Mouse (Mus musculus): ENCODE results near the gene Gm12258. TPM values are rescaled to one million over a fixed set of nuclear protein-coding genes. Genes with fewer than 3 reads are reported as not detected.
"Not testable (repeated sequence)": the region's sequence is repeated elsewhere in the genome, so short reads cannot be mapped to it uniquely, and the experiment has no call there.

Gm12258 gene
- total RNA-seq (2021), result 1 to 10 TPM in 1 of 2 experiments, under 1 TPM in 1; 0.69 to 1.1 TPM
- long read RNA-seq, experiment 1, result 0 reads
- long read RNA-seq, experiment 2, result 0 reads

- DNase-seq, result peak; percentile 62 to 78
- intact Hi-C loops (cut with DNase I), result no loop called here
These were observed at the start of gene Gm12258 for GRCm38 (mm10) chr11:58846919-58847461. Gm12258 (plus strand) TSS chr11:58847158.

DNA sequence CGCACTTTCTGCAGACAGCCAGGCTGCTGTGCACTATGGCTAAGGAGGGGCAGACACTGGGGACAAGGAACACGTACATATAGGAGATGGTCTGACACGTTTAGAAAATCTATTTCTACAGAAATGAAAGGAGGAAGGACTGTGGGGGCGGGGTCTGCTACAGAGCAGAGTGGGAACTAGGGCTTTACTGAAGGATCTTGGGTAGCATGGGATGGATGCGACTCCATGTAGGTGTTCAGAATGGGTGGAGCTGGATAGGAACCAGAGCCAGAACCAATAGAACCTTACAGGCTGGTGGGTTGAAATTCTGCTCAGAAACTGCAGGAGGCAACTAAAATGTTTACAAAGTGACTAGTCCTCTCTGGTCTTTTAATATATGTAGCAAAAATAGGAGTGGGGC lies 47.2 kb upstream of the Gm12258 start:
- intact Hi-C loops (cut with DNase I), result no loop called here
- no peak for DNase-seq

DNA sequence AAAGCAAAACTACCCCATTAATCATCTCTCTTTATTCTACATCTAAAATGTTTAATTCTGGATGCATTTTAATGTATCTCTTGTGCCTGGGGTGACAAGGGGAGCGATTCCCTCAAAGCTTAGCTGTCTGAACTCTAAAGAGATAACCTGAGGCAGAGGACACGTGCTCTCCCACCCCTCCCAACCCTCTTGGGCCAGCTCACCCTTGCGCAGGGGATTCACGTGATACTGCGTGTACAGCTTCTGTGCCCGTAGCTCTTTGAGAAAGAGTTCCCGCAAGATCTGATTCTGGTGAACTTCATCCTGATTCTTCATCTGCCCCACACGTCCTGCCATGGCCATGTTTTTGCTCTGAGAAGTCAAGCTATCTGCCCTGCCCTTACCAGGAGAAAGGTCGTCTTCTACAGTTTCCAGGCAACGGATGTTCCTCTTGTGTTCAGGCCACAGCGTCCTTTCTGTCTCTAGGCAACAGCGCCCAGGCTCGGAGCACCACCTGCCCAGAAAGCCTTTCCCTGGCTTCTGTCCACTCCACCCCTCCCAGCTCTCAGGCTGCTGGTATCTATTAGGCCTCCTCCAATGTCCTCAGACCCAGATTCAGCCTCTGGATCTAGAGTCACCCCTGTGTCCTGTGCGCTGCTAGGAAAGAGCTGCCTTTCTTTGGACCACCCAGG lies 45.3 kb upstream of the Gm12258 start, which contains the start of gene Fam183b:
Gene Fam183b, minus strand, starts transcription at position 403 of the 671 bp plus-strand sequence.
- DNase-seq, result no peak
- intact Hi-C loops (cut with DNase I), result no loop called here

DNA sequence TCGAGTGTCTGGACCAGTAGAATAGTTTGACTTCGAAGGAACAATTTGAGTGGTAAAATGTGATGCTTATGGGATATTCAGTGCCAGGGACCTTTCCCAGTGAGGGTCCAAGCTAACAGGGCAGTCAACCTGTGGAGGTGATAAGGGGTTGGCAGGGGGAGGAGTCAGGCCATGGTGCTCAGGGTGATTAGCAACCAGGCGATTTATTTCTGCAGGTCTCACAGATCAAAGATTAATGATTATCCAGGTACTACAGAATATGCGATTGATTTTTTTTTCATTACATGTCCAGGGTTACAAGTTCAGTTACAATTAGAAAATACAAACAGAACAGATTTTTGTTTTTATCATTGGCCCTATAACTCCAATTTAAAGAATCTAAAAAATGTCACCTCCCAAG lies 43.1 kb upstream of the Gm12258 start:
- no peak for DNase-seq
- intact Hi-C loops (cut with DNase I), result no loop called here

DNA sequence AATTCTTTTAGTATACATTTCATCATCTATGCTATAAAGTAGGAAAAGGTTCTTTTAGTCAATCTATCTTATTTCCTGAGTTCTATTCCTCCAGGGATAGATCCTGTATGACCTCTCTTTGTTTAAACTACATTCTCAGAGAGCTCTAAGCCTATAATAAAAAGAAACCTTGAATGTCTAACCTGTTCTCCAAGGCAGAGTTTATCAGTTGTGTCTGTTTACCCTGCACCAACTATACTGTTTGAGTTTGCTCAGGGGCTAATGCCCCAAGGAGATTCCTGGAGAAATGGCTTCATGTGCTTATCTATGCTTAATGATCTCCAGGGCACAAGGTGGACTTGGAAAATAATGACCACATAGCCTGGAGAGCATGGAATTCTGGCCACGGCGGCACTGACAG lies 42.6 kb upstream of the Gm12258 start:
- intact Hi-C loops (cut with DNase I), result no loop called here
- no peak for DNase-seq

DNA sequence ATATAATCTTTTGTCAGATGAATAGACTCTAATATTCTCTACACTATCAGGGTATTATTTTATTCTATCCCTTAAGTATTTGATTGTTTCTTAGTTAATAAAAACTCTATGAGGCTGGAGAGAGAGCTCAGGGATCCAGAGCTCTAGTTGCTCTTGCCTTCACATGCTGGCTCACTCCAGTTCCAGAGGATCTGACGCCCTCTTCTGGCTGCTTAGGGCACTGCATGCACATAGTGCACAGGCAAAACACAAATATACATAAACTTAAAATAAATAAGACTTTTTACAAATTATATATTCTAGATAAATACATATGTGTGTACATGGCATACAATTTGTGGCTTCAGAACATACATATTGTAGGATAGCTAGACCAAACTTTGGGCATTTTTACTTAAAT lies 35.0 kb upstream of the Gm12258 start:
- intact Hi-C loops (cut with DNase I), result no loop called here
- DNase-seq, result no peak

GRCm38 (mm10) chr11:58814700-58815099 lies 32.3 kb upstream of the Gm12258 start, which contains the start of gene Olfr313:
Olfr313 (plus strand) TSS chr11:58815000.
- DNase-seq; intact Hi-C loops (cut with DNase I): not testable (repeated sequence)

GRCm38 (mm10) chr11:58815676-58816075 lies 31.3 kb upstream of the Gm12258 start:
- intact Hi-C loops (cut with DNase I), result no loop called here

GRCm38 (mm10) chr11:58828937-58829336 lies 18.0 kb upstream of the Gm12258 start, which contains the start of gene Olfr312:
Olfr312 (plus strand) TSS chr11:58829237.
- DNase-seq; intact Hi-C loops (cut with DNase I): not testable (repeated sequence)

More at GRCm38 (mm10) chr11:58815676-58816075, 31.3 kb upstream of the Gm12258 start:
- no peak for DNase-seq

- intact Hi-C loops (cut with DNase I), result no loop called here
- DNase-seq, result no peak
These were observed 17.2 kb upstream of the Gm12258 start for GRCm38 (mm10) chr11:58829764-58830163.

GRCm38 (mm10) chr11:58832541-58832940 lies 14.4 kb upstream of the Gm12258 start:
- intact Hi-C loops (cut with DNase I); DNase-seq: not testable (repeated sequence)

- not testable (repeated sequence) for DNase-seq
These were observed 8.0 kb upstream of the Gm12258 start, which contains the start of gene Olfr311 for GRCm38 (mm10) chr11:58838951-58839350. Olfr311 (plus strand) TSS chr11:58839251.

GRCm38 (mm10) chr11:58847636-58848035 lies 678 bp downstream of the Gm12258 start:
- intact Hi-C loops (cut with DNase I), result no loop called here
- no peak for DNase-seq

More at GRCm38 (mm10) chr11:58838951-58839350, 8.0 kb upstream of the Gm12258 start, which contains the start of gene Olfr311:
- intact Hi-C loops (cut with DNase I), result not testable (repeated sequence)

DNA sequence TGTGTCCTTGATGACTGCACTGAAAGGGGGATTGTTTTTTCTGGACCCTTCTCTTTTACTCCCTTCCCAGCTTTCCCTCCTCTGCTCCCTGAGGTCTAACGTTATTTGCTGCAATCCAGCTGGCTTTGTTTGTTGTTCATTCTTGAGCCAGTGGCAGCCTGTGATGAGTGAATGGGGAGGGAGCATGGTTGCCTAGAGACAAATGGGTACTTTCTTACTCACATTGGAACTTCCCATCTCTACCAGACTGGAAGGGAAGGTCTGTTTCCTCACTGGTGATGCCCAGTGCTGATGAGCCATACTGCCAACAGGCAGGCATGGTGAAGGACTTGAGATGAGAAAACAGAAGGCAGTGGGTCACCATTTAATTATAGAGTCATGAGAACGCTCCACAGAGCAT lies 2.8 kb downstream of the Gm12258 start:
- intact Hi-C loops (cut with DNase I), result no loop called here
- DNase-seq, result no peak

- no peak for DNase-seq
- intact Hi-C loops (cut with DNase I), result no loop called here
These were observed 13.8 kb downstream of the Gm12258 start for GRCm38 (mm10) chr11:58860744-58861143.

DNA sequence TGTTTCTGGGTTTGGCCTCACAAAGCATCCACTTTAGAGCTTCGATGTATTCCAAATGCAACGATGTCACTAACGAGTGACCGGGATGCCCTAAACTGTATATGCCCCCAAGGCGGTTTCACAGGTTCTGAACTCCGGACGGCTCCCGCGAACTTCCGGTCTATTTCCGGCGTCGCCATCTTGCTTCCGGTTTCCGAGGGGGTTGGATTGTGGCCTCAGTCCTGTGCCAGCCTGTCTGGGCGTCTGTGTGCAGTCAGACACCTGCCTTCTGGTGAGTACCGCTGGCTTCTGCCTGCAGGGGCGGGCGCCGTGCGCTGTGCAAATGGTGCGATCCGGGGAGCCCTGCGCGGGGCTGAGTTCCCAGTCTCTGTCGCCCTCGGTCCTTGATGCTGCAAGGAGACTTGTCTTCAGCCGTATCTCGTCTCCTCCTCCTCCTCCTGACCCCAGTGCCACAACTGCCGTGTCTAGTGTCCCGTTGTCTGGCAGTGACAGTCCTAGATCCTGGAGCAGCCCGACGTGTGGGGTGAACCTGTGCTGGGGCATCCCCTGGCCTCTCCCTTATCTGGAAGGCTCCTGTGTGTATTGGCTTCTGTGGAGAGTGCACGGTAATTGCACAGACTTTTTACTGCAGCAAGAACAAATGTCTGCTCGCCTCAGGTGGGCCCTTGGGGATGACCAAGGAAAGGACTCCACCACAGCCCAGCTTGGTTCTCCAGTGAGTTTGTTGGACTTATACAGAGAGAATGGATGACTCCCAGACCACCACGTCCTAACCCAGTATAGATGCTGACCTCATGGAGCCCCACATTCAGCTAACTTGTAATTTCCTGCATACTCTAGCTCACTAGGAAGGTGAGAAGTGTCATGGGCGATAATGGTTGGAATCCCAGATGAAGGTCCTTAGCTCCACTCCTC lies 20.3 kb downstream of the Gm12258 start, which contains the start of gene 2810021J22Rik:
Gene 2810021J22Rik, plus strand, starts transcription at position 178 of the 915 bp plus-strand sequence.
- DNase-seq, result peak; percentile 53 to 54
- intact Hi-C loops (cut with DNase I), result no loop called here

DNA sequence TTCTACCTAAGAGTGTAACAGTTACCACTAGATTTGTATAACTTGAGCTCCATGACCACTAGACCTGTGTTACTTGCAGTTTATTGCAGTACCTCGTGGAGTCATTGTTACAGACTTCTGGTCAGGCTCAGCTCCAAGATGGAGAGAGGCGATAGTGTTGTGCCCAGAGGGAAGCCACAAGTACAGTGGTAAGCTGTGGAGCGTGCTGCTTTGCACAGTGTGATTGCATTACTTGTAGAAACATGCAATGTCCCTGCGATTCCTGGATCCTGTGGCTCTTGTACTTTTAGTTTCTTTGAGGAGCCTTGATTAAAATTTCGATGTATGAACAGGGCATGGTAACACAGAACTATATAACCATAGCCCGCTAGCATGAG lies 21.0 kb downstream of the Gm12258 start:
- no peak for DNase-seq
- intact Hi-C loops (cut with DNase I), result no loop called here

- intact Hi-C loops (cut with DNase I), result no loop called here
- DNase-seq, result no peak
These were observed 24.0 kb downstream of the Gm12258 start for GRCm38 (mm10) chr11:58870961-58871360.

GRCm38 (mm10) chr11:58883756-58884155 lies 36.8 kb downstream of the Gm12258 start:
- no peak for DNase-seq
- intact Hi-C loops (cut with DNase I), result no loop called here

DNA sequence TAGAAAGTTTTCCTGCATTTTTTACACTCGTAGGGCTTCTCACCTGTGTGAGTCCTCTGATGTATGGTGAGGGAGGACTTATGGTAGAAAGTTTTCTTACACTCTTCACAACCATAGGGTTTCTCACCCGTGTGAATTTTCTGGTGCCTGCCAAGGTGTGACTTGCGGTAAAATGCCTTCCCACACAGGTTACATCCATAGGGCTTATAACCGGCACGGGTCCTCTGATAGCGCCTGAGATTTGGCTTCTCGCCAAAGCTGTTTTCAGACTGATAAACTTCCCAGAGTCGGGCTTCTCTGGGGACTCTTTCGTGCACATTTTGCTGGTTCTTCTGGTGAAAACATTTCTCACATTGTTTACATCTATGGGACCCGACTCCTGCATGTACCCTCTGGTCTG lies 43.6 kb downstream of the Gm12258 start:
- DNase-seq, result no peak
- intact Hi-C loops (cut with DNase I), result no loop called here

- intact Hi-C loops (cut with DNase I), result no loop called here
- DNase-seq, result no peak
These were observed 47.5 kb downstream of the Gm12258 start for GRCm38 (mm10) chr11:58894456-58894855.
